Comparison of ENCODE assay signal across 16 mouse cellular contexts in genomic region chr6:91044628-91045331, GRCm38 (mm10). TPM values are rescaled to one million over a fixed set of nuclear protein-coding genes. Genes with fewer than 3 reads are reported as not detected.
DNase-seq lines count a peak whose midpoint lies in the region; ATAC-seq lines count a peak whose summit lies in the region.
"Had no signal": no experiment of that assay in that cellular context is flagged by ENCODE, and none has a peak within 500 bp of the region (broad histone marks: within the 10 kb centered on the region; RNA-seq: fewer than 3 reads in every experiment).

No protein-coding gene starts in this region.

- no peak for DNase-seq in heart, postnatal 25 days (ENCODE audit: low spot score)
- peak; percentile 25 for DNase-seq in embryo, embryonic 10.5 days (ENCODE audit: low spot score)
- DNase-seq in thymus, postnatal 25 days, result no peak
- DNase-seq in ovary, postnatal 14 days (ENCODE audit: low spot score), result no peak
- DNase-seq: cerebellum, adult 9-10 months; forebrain, postnatal 0 days; gastrocnemius, postnatal 36 days; kidney, postnatal 10 days; midbrain, embryonic 14.5 days; right cerebral cortex, postnatal 4 days had no signal

- peak overlapping the region; percentile 29 for H3K4me2 ChIP-seq in heart, embryonic 12.5 days
- H3K4me2 ChIP-seq in heart, embryonic 14.5 days (ENCODE audit: low read length), result peak overlapping the region; percentile 39
- H3K4me2 ChIP-seq in limb, embryonic 13.5 days (replicated peaks), result no peak overlapping the region
- H3K4me2 ChIP-seq: limb, embryonic 15.5 days; stomach, embryonic 15.5 days had no signal

- H3K9ac ChIP-seq in heart, embryonic 12.5 days, result no peak overlapping the region
- H3K9ac ChIP-seq in heart, embryonic 14.5 days (ENCODE audit: low read length), result peak overlapping the region; percentile 36; the same call in 1 of the 2 replicates
- no peak overlapping the region for H3K9ac ChIP-seq in limb, embryonic 13.5 days
- H3K9ac ChIP-seq: forebrain, postnatal 0 days; limb, embryonic 15.5 days; stomach, embryonic 15.5 days had no signal

- no peaks in the 10 kb centered on the region for H3K9me3 ChIP-seq in heart, embryonic 12.5 days (replicated peaks)
- H3K9me3 ChIP-seq in heart, embryonic 14.5 days (ENCODE audit: control insufficient read depth, low read length), result no peaks in the 10 kb centered on the region
- no peaks in the 10 kb centered on the region for H3K9me3 ChIP-seq in limb, embryonic 13.5 days
- H3K9me3 ChIP-seq: limb, embryonic 15.5 days; stomach, embryonic 15.5 days had no signal

- peak overlapping the region; percentile 86 for H3K27ac ChIP-seq in heart, embryonic 12.5 days (ENCODE audit: poor library complexity, severe bottlenecking)
- peak overlapping the region; percentile 86 to 87 for H3K27ac ChIP-seq in heart, embryonic 14.5 days (replicated peaks in 1 of 2; ENCODE audit: control insufficient read depth in 1 of 2, insufficient read depth in 1 of 2, low read depth in 2 of 2, low read length in 2 of 2)
- H3K27ac ChIP-seq in limb, embryonic 13.5 days, result no peak overlapping the region
- H3K27ac ChIP-seq: limb, embryonic 15.5 days; stomach, embryonic 15.5 days had no signal

- 28% methylated on average over 6 of the region's 6 CpGs for WGBS in heart, embryonic 12.5 days
- 22% methylated on average over 6 of the region's 6 CpGs for WGBS in heart, embryonic 14.5 days
- 34% methylated on average over 6 of the region's 6 CpGs for WGBS in limb, embryonic 13.5 days

- H3K4me3 ChIP-seq in heart, embryonic 12.5 days, result no peak overlapping the region
- H3K4me3 ChIP-seq in heart, embryonic 14.5 days (ENCODE audit: control insufficient read depth in 1 of 2, insufficient read depth in 1 of 2, low read depth in 1 of 2, low read length in 2 of 2), result no peak overlapping the region
- no peak overlapping the region for H3K4me3 ChIP-seq in limb, embryonic 13.5 days
- H3K4me3 ChIP-seq: limb, embryonic 15.5 days; stomach, embryonic 15.5 days had no signal

- no peaks in the 10 kb centered on the region for H3K36me3 ChIP-seq in heart, embryonic 12.5 days
- H3K36me3 ChIP-seq in heart, embryonic 14.5 days (ENCODE audit: control insufficient read depth, insufficient read depth, low read length), result peaks cover 4% of the 10 kb centered on the region; the same call in 1 of the 2 replicates
- H3K36me3 ChIP-seq in limb, embryonic 13.5 days, result no peaks in the 10 kb centered on the region
- H3K36me3 ChIP-seq: limb, embryonic 15.5 days; stomach, embryonic 15.5 days had no signal

- 0 out of 2 replicates have a peak, but pooled peaks cover 6% of the 10 kb centered on the region for H3K27me3 ChIP-seq in heart, embryonic 12.5 days (replicated peaks)
- no peaks in the 10 kb centered on the region for H3K27me3 ChIP-seq in heart, embryonic 14.5 days (ENCODE audit: control insufficient read depth, insufficient read depth, low read length)
- H3K27me3 ChIP-seq in limb, embryonic 13.5 days, result no peaks in the 10 kb centered on the region
- H3K27me3 ChIP-seq: limb, embryonic 15.5 days; stomach, embryonic 15.5 days had no signal

- intact Hi-C loops in heart, postnatal 25 days (cut with DNase I), result no loop called here

- ATAC-seq in heart, embryonic 12.5 days (ENCODE audit: insufficient number of reproducible peaks, low FRiP score), result peak; percentile 81
- ATAC-seq in heart, embryonic 14.5 days (ENCODE audit: insufficient number of reproducible peaks, insufficient read depth, low FRiP score, low read depth), result peak; percentile 78
- ATAC-seq in limb, embryonic 13.5 days (ENCODE audit: low FRiP score, low read depth), result 0 out of 2 replicates have a peak, but pooled peaks have one; percentile 32
- no peak for ATAC-seq in megakaryocyte-erythroid progenitor cell, adult 5-6 weeks (replicated peaks; ENCODE audit: low FRiP score, low TSS enrichment, poor library complexity, severe bottlenecking)
- ATAC-seq: forebrain, postnatal 0 days had no signal

- H3K4me1 ChIP-seq in heart, embryonic 12.5 days (replicated peaks), result peaks cover 74% of the 10 kb centered on the region
- peaks cover 58 to 68% of the 10 kb centered on the region in 2 experiments for H3K4me1 ChIP-seq in heart, embryonic 14.5 days (ENCODE audit: control insufficient read depth in 2 of 2, insufficient read depth in 2 of 2, low read length in 2 of 2)
- peaks cover 19% of the 10 kb centered on the region for H3K4me1 ChIP-seq in limb, embryonic 13.5 days
- H3K4me1 ChIP-seq: stomach, embryonic 15.5 days had no signal

RNA-seq across cellular contexts. Expression of gene Iqsec1, which starts 56.3 kb away (rescaled TPM):
- polyA plus RNA-seq in heart, embryonic 12.5 days (2016; fragmentation: Nextera tagmentation; extraction: Ambion mirVana), result 18.7 and 20.8 TPM in 2 replicates
- 100 to 1,000 TPM; 125 to 137 TPM for total RNA-seq in heart, postnatal 25 days (2021)
- polyA plus RNA-seq in heart, embryonic 14.5 days (2014; fragmentation: Nextera tagmentation; extraction: Ambion mirVana), result 24.1 and 28.6 TPM in 2 replicates
- 10.3 and 11.1 TPM in 2 replicates for polyA plus RNA-seq in limb, embryonic 13.5 days (2015; fragmentation: Nextera tagmentation; extraction: Ambion mirVana)
- total RNA-seq in megakaryocyte-erythroid progenitor cell, adult 5-6 weeks (2014; fragmentation: Nextera tagmentation), result 32.1 and 74.3 TPM in 2 replicates
- total RNA-seq in megakaryocyte-erythroid progenitor cell, adult 5-6 weeks (2017), result 14.7 and 15.0 TPM in 2 replicates
